Mouse (Mus musculus): Measurements from ENCODE around the gene Psma3. TPM values are rescaled to one million over a fixed set of nuclear protein-coding genes. Genes with fewer than 3 reads are reported as not detected.
A peak's percentile ranks its signal among the peaks of the same experiment; 100 is the strongest.

Gene Psma3
- total and polyA plus RNA-seq, 2 experiments from 2014 or later: 99.7 to 533 TPM

DNA sequence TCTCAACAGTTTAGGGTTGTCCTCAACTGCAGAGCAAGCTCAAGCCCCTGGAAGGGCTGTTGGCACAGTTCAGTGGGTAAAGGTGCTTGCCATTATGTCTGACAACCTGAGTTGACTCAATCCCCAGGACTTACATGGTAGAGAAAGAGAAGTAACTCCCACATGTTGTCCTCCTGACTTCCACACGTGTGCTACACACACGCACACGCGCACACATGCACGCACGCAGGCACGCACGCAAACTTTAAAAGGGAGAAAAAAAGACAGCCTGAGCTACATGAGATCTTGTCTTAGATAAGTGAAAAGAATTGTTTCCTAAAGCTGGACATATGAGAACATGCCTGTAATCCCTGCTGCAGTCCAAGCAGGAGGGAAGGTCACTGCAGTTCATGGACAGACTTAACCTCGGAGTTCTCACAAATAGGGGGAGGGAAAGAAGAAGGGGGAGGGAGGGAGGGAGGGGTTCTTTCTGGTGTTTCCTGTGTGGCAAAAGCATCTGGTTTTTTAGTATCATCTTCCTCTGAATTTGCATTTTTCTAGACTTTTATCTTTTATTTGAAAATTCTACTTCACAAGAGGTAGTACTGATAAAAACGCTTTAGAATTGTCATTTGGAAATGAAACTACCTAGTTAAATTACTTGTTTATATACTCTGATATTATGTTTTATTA lies 27.7 kb upstream of the Psma3 start:
- Histone ChIP-seq H3K27me3 (ENCODE audit: insufficient read depth, low read length) (no peaks in the 10 kb centered on the region), H3K4me3 (ENCODE audit: low read length) (no peak overlapping the region), H3K4me1 (ENCODE audit: insufficient read depth, low read length) (no peaks in the 10 kb centered on the region), H3K36me3 (ENCODE audit: insufficient read depth, low read length) (peaks cover 39% of the 10 kb centered on the region), H3K27ac (no peak overlapping the region), H3K9ac (replicated peaks; ENCODE audit: low read length) (no peak overlapping the region), H3K4me2 (ENCODE audit: low read depth, low read length) (no peak overlapping the region), H3K9me3 (ENCODE audit: low read length) (no peaks in the 10 kb centered on the region)
- no peak for ATAC-seq
- no peak for DNase-seq (ENCODE audit: low spot score)
- 94% methylated on average over 10 of the region's 10 CpGs for WGBS
- TF ChIP-seq CTCF (IDR thresholded peaks at IDR 0.05; ENCODE audit: low read depth): no peak

DNA sequence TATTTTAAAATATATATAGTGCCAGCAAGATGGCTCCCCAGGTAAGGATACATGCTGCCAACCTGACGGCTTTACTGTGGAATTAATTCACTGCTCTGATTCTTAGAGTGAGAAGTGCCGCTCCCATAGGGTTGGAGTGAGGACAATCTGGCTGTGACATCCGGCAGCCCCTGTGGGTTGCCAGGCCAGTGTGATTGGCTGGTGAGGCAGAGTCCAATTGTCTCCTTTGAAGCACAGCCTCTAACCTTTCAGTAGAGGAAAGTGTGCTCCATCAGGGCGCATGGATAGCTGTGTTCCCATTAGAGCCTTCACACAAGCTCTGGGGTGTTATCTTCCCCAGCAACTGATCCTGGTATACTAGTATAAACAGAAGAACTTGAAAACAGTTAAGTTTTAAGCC lies 15.8 kb upstream of the Psma3 start:
- no peak for ATAC-seq
- Histone ChIP-seq H3K27ac (no peak overlapping the region), H3K4me1 (ENCODE audit: insufficient read depth, low read length) (no peaks in the 10 kb centered on the region), H3K4me3 (ENCODE audit: low read length) (no peak overlapping the region), H3K36me3 (ENCODE audit: insufficient read depth, low read length) (peaks cover 45% of the 10 kb centered on the region), H3K9me3 (ENCODE audit: low read length) (no peaks in the 10 kb centered on the region), H3K27me3 (ENCODE audit: insufficient read depth, low read length) (no peaks in the 10 kb centered on the region), H3K9ac (replicated peaks; ENCODE audit: low read length) (no peak overlapping the region), H3K4me2 (ENCODE audit: low read depth, low read length) (no peak overlapping the region)
- 88% methylated on average over 4 of the region's 4 CpGs for WGBS
- TF ChIP-seq CTCF (IDR thresholded peaks at IDR 0.05; ENCODE audit: low read depth): no peak
- no peak for DNase-seq (ENCODE audit: low spot score)

DNA sequence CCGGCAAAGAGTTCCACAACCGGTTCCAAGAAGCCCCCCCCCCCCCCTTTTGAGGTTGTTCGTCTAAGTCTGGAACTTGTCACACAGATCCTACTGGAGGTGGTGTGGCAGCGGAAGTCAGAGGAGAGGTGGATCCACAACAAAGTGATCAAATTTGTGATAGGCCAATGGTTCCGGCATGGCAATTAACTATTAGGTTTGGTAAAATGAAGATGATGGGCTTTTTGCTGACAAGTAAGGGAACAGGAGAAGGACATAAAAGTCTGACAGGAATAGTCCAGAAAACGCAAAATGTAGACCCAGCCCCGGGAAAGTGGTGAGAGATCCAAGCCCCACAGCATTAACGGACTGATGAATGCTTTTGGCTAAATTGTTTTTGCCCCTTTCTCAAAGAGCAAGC lies 6.8 kb upstream of the Psma3 start:
- no peaks in the 10 kb centered on the region for H3K27me3 ChIP-seq (ENCODE audit: insufficient read depth, low read length)
- H3K4me2 ChIP-seq (ENCODE audit: low read depth, low read length): peak overlapping the region; percentile 59
- H3K9ac ChIP-seq (replicated peaks; ENCODE audit: low read length): peak overlapping the region; percentile 66; the same call in 1 of the 2 replicates
- ATAC-seq (no peak), DNase-seq (ENCODE audit: low spot score) (peak; percentile 13)
- H3K4me3 ChIP-seq (ENCODE audit: low read length): peak overlapping the region; percentile 55
- peak overlapping the region; percentile 89 for H3K27ac ChIP-seq
- peaks cover 6% of the 10 kb centered on the region; the same call in 1 of the 2 replicates for H3K36me3 ChIP-seq (ENCODE audit: insufficient read depth, low read length)
- WGBS: 33% methylated on average over 8 of the region's 8 CpGs
- H3K9me3 ChIP-seq (ENCODE audit: low read length): no peaks in the 10 kb centered on the region
- no peaks in the 10 kb centered on the region for H3K4me1 ChIP-seq (ENCODE audit: insufficient read depth, low read length)
- no peak for TF ChIP-seq CTCF (IDR thresholded peaks at IDR 0.05; ENCODE audit: low read depth)

GRCm38 (mm10) chr12:70968141-70968790 lies 6.2 kb upstream of the Psma3 start:
- H3K4me2 ChIP-seq (ENCODE audit: low read depth, low read length): peak overlapping the region; percentile 59
- peak; percentile 87 for DNase-seq (ENCODE audit: low spot score)
- H3K27me3 ChIP-seq (ENCODE audit: insufficient read depth, low read length): no peaks in the 10 kb centered on the region
- H3K4me3 ChIP-seq (ENCODE audit: low read length): peak overlapping the region; percentile 55
- no peaks in the 10 kb centered on the region for H3K9me3 ChIP-seq (ENCODE audit: low read length)
- H3K9ac ChIP-seq (replicated peaks; ENCODE audit: low read length): peak overlapping the region; percentile 66
- ATAC-seq: peak; percentile 82
- TF ChIP-seq CTCF (IDR thresholded peaks at IDR 0.05; ENCODE audit: low read depth): peak; percentile 75
- no peaks in the 10 kb centered on the region for H3K4me1 ChIP-seq (ENCODE audit: insufficient read depth, low read length)
- peak overlapping the region; percentile 89 for H3K27ac ChIP-seq
- peaks cover 6% of the 10 kb centered on the region; the same call in 1 of the 2 replicates for H3K36me3 ChIP-seq (ENCODE audit: insufficient read depth, low read length)
- under 1% methylated on average over 35 of the region's 35 CpGs for WGBS

- ATAC-seq: peak; percentile 78
Measured at GRCm38 (mm10) chr12:70968791-70969307, 5.6 kb upstream of the Psma3 start.

DNA sequence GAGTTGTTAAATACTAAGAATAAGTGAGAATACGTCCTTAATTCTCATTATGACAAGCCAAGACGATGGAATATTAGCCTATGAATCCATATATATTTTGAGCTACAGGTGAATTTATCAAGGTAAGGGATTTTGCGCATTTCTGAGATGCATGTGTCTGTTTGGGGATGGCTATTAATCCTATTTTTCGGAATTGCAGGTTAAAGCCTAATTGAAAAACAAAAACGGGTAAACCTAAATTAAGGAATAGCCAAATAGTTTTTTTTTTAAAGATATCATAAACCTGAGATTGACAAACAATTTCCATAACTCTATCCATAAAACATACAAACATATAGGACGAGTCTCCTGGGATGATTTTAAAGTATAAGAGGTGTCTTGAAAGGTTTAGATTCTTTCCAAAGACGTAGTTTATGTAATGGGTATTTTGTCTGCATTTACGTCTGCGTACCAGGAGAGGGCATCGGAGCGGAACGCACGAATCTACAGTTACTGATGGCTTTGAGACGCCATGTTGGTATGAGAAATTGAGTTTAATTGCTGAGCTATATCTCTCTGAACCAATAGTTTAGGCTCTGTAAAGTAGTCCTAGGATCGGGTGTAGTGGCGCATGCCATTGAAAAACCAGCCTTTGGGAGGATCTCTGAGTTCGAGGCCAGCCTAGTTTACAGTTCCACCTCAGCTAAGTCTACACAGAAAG lies 4.8 kb upstream of the Psma3 start:
- peak; percentile 78 for TF ChIP-seq CTCF (IDR thresholded peaks at IDR 0.05; ENCODE audit: low read depth)
- Histone ChIP-seq H3K4me1 (ENCODE audit: insufficient read depth, low read length) (no peaks in the 10 kb centered on the region), H3K4me3 (ENCODE audit: low read length) (peak overlapping the region; percentile 42), H3K9ac (replicated peaks; ENCODE audit: low read length) (peak overlapping the region; percentile 21; the same call in 1 of the 2 replicates), H3K36me3 (ENCODE audit: insufficient read depth, low read length) (no peaks in the 10 kb centered on the region), H3K27ac (peak overlapping the region; percentile 82), H3K4me2 (ENCODE audit: low read depth, low read length) (peak overlapping the region; percentile 63), H3K9me3 (ENCODE audit: low read length) (no peaks in the 10 kb centered on the region), H3K27me3 (ENCODE audit: insufficient read depth, low read length) (no peaks in the 10 kb centered on the region)
- WGBS: 3% methylated on average over 17 of the region's 17 CpGs
- ATAC-seq: peak; percentile 24; the same call in 1 of the 2 replicates
- peak; percentile 90 for DNase-seq (ENCODE audit: low spot score)

More at GRCm38 (mm10) chr12:70968791-70969307, 5.6 kb upstream of the Psma3 start:
- no peak for TF ChIP-seq CTCF (IDR thresholded peaks at IDR 0.05; ENCODE audit: low read depth)
- no peaks in the 10 kb centered on the region for H3K27me3 ChIP-seq (ENCODE audit: insufficient read depth, low read length)
- peaks cover 6% of the 10 kb centered on the region; the same call in 1 of the 2 replicates for H3K36me3 ChIP-seq (ENCODE audit: insufficient read depth, low read length)
- DNase-seq (ENCODE audit: low spot score): peak; percentile 95
- peak overlapping the region; percentile 89 for H3K27ac ChIP-seq
- peak overlapping the region; percentile 59 for H3K4me2 ChIP-seq (ENCODE audit: low read depth, low read length)
- 1% methylated on average over 15 of the region's 15 CpGs for WGBS
- H3K9ac ChIP-seq (replicated peaks; ENCODE audit: low read length): peak overlapping the region; percentile 66
- peak overlapping the region; percentile 55 for H3K4me3 ChIP-seq (ENCODE audit: low read length)
- no peaks in the 10 kb centered on the region for H3K4me1 ChIP-seq (ENCODE audit: insufficient read depth, low read length)
- no peaks in the 10 kb centered on the region for H3K9me3 ChIP-seq (ENCODE audit: low read length)
